Comparison of ENCODE assay signal across 8 mouse cellular contexts in the genomic region with DNA sequence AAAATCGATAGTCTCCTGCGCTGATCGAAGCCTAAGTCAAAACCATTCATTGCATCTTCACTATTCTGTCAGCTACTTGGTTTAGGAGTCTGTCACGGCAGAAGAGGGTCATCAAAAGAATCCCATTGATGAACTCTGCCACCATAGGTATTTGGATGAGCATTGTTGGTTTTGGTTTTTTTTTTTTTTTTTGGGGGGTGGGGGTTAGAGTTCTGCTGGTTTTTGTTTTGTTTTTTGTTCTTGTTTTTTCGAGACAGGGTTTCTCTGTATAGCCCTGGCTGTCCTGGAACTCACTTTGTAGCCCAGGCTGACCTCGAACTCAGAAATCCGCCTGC. TPM values are rescaled to one million over a fixed set of nuclear protein-coding genes. Genes with fewer than 3 reads are reported as not detected.
DNase-seq lines count a peak whose midpoint lies in the region; ATAC-seq and TF ChIP-seq lines count a peak whose summit lies in the region.

No protein-coding gene starts in this region.

- no peak for ATAC-seq in heart, embryonic 12.5 days (ENCODE audit: insufficient number of reproducible peaks, low FRiP score)
- no peak for ATAC-seq in forebrain, embryonic 16.5 days
- ATAC-seq in liver, postnatal 0 days: no peak
- no peak for ATAC-seq in activated CD4-positive, CD25-positive, alpha-beta regulatory T cell, adult 4 months

- peaks cover 5% of the 10 kb centered on the region; the same call in 1 of the 2 replicates for H3K4me1 ChIP-seq in heart, embryonic 12.5 days (replicated peaks)
- peaks cover 42% of the 10 kb centered on the region for H3K4me1 ChIP-seq in E14TG2a.4 (replicated peaks; ENCODE audit: low read depth, low read length)
- peaks cover 14% of the 10 kb centered on the region for H3K4me1 ChIP-seq in forebrain, embryonic 16.5 days (replicated peaks; ENCODE audit: control insufficient read depth, insufficient read depth, low read length)
- H3K4me1 ChIP-seq in liver, postnatal 0 days (ENCODE audit: insufficient read depth): no peaks in the 10 kb centered on the region

- TF ChIP-seq CTCF in E14TG2a.4 (conservative IDR thresholded peaks at IDR 0.05; ENCODE audit: low read length): no peak
- no peak for TF ChIP-seq CTCF in liver, postnatal 0 days (IDR thresholded peaks at IDR 0.05; ENCODE audit: low read depth)

- no peak for TF ChIP-seq EP300 in liver, postnatal 0 days (IDR thresholded peaks at IDR 0.05; ENCODE audit: low read depth)

- H3K9ac ChIP-seq in heart, embryonic 12.5 days: peak overlapping the region; percentile 89; the same call in 1 of the 2 replicates
- peak overlapping the region; percentile 88 for H3K9ac ChIP-seq in forebrain, embryonic 16.5 days (replicated peaks; ENCODE audit: low read depth, low read length)
- peak overlapping the region; percentile 93; the same call in 1 of the 2 replicates for H3K9ac ChIP-seq in liver, postnatal 0 days (replicated peaks)

- H3K27me3 ChIP-seq in heart, embryonic 12.5 days (replicated peaks): no peaks in the 10 kb centered on the region
- no peaks in the 10 kb centered on the region for H3K27me3 ChIP-seq in E14TG2a.4 (ENCODE audit: insufficient read depth, low read length)
- H3K27me3 ChIP-seq in forebrain, embryonic 16.5 days (replicated peaks; ENCODE audit: control insufficient read depth, insufficient read depth, low read length): no peaks in the 10 kb centered on the region
- no peaks in the 10 kb centered on the region for H3K27me3 ChIP-seq in liver, postnatal 0 days (ENCODE audit: insufficient read depth, low read length)

- H3K4me3 ChIP-seq in heart, embryonic 12.5 days: peak overlapping the region; percentile 90
- peak overlapping the region; percentile 100 for H3K4me3 ChIP-seq in E14TG2a.4 (replicated peaks; ENCODE audit: low read length)
- H3K4me3 ChIP-seq in forebrain, embryonic 16.5 days (replicated peaks; ENCODE audit: low read length): peak overlapping the region; percentile 96
- peak overlapping the region; percentile 98 for H3K4me3 ChIP-seq in liver, postnatal 0 days (ENCODE audit: low read depth, low read length)

- H3K9me3 ChIP-seq in heart, embryonic 12.5 days (replicated peaks): no peaks in the 10 kb centered on the region
- no peaks in the 10 kb centered on the region for H3K9me3 ChIP-seq in E14TG2a.4 (ENCODE audit: low read length)
- H3K9me3 ChIP-seq in forebrain, embryonic 16.5 days (ENCODE audit: control insufficient read depth, low read length): no peaks in the 10 kb centered on the region
- H3K9me3 ChIP-seq in liver, postnatal 0 days (ENCODE audit: low read length): no peaks in the 10 kb centered on the region

- peak overlapping the region; percentile 69 for H3K4me2 ChIP-seq in heart, embryonic 12.5 days
- H3K4me2 ChIP-seq in forebrain, embryonic 16.5 days (ENCODE audit: low read length): peak overlapping the region; percentile 54
- peak overlapping the region; percentile 84 for H3K4me2 ChIP-seq in liver, postnatal 0 days (ENCODE audit: low read depth, low read length)

- no peaks in the 10 kb centered on the region for H3K36me3 ChIP-seq in heart, embryonic 12.5 days
- peaks cover 4% of the 10 kb centered on the region; the same call in 1 of the 2 replicates for H3K36me3 ChIP-seq in E14TG2a.4 (ENCODE audit: insufficient read depth, low read length)
- H3K36me3 ChIP-seq in forebrain, embryonic 16.5 days (ENCODE audit: control insufficient read depth, insufficient read depth): no peaks in the 10 kb centered on the region
- no peaks in the 10 kb centered on the region for H3K36me3 ChIP-seq in liver, postnatal 0 days (replicated peaks; ENCODE audit: insufficient read depth, low read length)

- WGBS in heart, embryonic 12.5 days: 27% methylated on average over 7 of the region's 7 CpGs
- WGBS in forebrain, embryonic 16.5 days: 26% methylated on average over 7 of the region's 7 CpGs
- 25% methylated on average over 7 of the region's 7 CpGs for WGBS in liver, postnatal 0 days (ENCODE audit: insufficient replicate concordance)

- H3K27ac ChIP-seq in heart, embryonic 12.5 days (ENCODE audit: poor library complexity, severe bottlenecking): peak overlapping the region; percentile 74; the same call in 1 of the 2 replicates
- peak overlapping the region; percentile 28 for H3K27ac ChIP-seq in forebrain, embryonic 16.5 days (ENCODE audit: low read length)
- H3K27ac ChIP-seq in liver, postnatal 0 days (ENCODE audit: low read depth): no peak overlapping the region

- no peak for DNase-seq in heart, postnatal 25 days (ENCODE audit: low spot score)
- DNase-seq in liver, postnatal 0 days: no peak
- DNase-seq in embryo, embryonic 10 days (ENCODE audit: low spot score): no peak
- no peak for DNase-seq in gastrocnemius, postnatal 10 days

- intact Hi-C loops in heart, postnatal 25 days (cut with DNase I): no loop called here

RNA-seq across cellular contexts. Expression of gene Ipo11, which starts 0.3 kb away (rescaled TPM):
- 80.0 and 83.5 TPM in 2 replicates for polyA plus RNA-seq in heart, embryonic 12.5 days (2016; fragmentation: Nextera tagmentation; extraction: Ambion mirVana)
- total RNA-seq in heart, postnatal 25 days (2021): 10 to 100 TPM; 20.8 to 22.2 TPM
- polyA plus RNA-seq in forebrain, embryonic 16.5 days (2015; fragmentation: Nextera tagmentation; extraction: Ambion mirVana): 44.9 and 48.2 TPM in 2 replicates
- 16.0 and 17.1 TPM in 2 replicates for polyA plus RNA-seq in liver, postnatal 0 days (2015; fragmentation: Nextera tagmentation; extraction: Ambion mirVana)
- polyA plus RNA-seq in activated CD4-positive, CD25-positive, alpha-beta regulatory T cell, adult 4 months (2017; shearing (Covaris generic)): 10 to 100 TPM; 24.2 to 36.6 TPM
- total RNA-seq in gastrocnemius, postnatal 10 days (2021): 10 to 100 TPM; 20.0 to 23.5 TPM

RNA-seq across cellular contexts. Expression of gene Dimt1, which starts 9.8 kb away (rescaled TPM):
- polyA plus RNA-seq in heart, embryonic 12.5 days (2016; fragmentation: Nextera tagmentation; extraction: Ambion mirVana): 33.8 and 37.3 TPM in 2 replicates
- 1 to 10 TPM; 7.3 to 7.6 TPM for total RNA-seq in heart, postnatal 25 days (2021)
- 50.5 and 54.0 TPM in 2 replicates for polyA plus RNA-seq in forebrain, embryonic 16.5 days (2015; fragmentation: Nextera tagmentation; extraction: Ambion mirVana)
- 9.4 and 10.1 TPM in 2 replicates for polyA plus RNA-seq in liver, postnatal 0 days (2015; fragmentation: Nextera tagmentation; extraction: Ambion mirVana)
- polyA plus RNA-seq in activated CD4-positive, CD25-positive, alpha-beta regulatory T cell, adult 4 months (2017; shearing (Covaris generic)): 10 to 100 TPM; 25.5 to 34.2 TPM
- 10 to 100 TPM in 1 of 2 experiments, 1 to 10 TPM in 1; 8.2 to 10.8 TPM for total RNA-seq in gastrocnemius, postnatal 10 days (2021)
